Mouse (Mus musculus): Measurements from ENCODE around the gene Emp1.
A peak's percentile ranks its signal among the peaks of the same experiment; 100 is the strongest.

Gene Emp1

GRCm38 (mm10) chr6:135412649-135413048 is 50.3 kb downstream of the Emp1 start:
- no peak for DNase-seq (ENCODE audit: extremely low spot score)

- peak; percentile 65 for DNase-seq (ENCODE audit: extremely low spot score)
Measured at GRCm38 (mm10) chr6:135417459-135417858, 55.1 kb downstream of the Emp1 start.

GRCm38 (mm10) chr6:135418223-135418824 is 56.0 kb downstream of the Emp1 start:
- DNase-seq (ENCODE audit: extremely low spot score): no peak

- DNase-seq (ENCODE audit: extremely low spot score): no peak
Measured at GRCm38 (mm10) chr6:135428246-135428645, 65.9 kb downstream of the Emp1 start.

GRCm38 (mm10) chr6:135429268-135429909 is 67.0 kb downstream of the Emp1 start:
- DNase-seq (ENCODE audit: extremely low spot score): peak; percentile 16

GRCm38 (mm10) chr6:135430441-135430970 is 68.2 kb downstream of the Emp1 start:
- no peak for DNase-seq (ENCODE audit: extremely low spot score)

All from embryo, embryonic 9.5 days (tissue).